Mouse (Mus musculus) ovary, postnatal 10 days (tissue): ENCODE data around the gene Extl1.

ENCODE experiments used
- DNase-seq: peaks from one replicate; pipeline ENCODE4 v3.0.0; 2022; ENCODE audit warnings: low spot score

The Extl1 gene

DNA sequence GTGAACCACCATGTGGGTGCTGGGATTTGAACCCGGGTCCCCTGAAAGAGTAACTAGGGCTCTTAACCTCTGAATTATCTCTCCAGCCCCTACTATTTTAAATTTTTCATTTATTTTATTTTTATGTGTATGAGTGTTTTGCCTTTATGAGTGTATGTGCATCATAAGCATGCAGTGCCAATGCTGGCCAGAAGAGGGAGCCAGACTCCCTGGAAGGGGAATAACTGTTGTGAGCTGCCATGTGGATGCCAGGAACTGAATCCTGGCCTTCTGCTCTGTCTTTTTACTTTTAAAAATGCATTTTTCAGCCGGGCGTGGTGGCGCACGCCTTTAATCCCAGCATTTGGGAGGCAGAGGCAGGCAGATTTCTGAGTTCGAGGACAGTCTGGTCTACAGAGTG lies 70.7 kb downstream of the Extl1 start:
- DNase-seq = no peak

DNA sequence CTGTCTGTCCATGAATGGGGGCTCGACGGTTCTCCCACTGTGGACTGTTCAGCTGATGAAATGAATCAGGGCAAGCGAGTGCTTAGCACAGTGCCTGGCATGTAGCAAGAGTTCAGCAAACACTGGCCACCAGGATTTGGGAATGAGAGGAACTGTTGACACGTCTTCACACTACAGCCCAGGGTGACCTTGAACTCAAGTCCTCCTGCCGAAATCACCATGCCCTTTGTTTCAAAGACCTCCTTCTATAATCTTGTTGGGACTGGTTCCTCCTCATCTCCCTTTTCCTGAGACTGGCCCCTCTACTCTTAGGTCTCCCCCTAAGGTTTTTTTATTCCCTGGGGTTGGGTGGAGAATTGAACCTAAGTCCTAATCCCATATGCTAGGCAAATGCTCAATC lies 71.3 kb downstream of the Extl1 start:
- no peak for DNase-seq

DNA sequence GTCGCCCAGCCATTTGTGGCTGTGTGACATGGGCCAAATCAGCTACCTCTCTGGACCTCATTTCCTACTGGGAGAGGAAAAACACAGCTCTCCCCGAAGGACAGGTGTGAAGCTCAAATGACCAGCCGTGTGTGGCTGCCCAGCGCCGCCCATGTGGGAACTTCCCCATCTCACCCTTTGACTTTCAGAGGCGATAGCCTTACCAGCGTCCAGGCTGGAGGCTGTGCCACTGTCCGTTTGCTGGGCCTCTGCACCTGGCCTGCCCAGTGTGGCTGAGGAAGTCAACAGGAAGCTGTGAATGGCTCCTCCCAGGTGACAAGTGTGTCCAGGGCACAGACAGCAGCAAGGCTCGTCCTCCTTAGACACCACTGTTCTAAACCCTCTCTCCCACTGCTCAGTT lies 71.9 kb downstream of the Extl1 start:
- no peak for DNase-seq

DNA sequence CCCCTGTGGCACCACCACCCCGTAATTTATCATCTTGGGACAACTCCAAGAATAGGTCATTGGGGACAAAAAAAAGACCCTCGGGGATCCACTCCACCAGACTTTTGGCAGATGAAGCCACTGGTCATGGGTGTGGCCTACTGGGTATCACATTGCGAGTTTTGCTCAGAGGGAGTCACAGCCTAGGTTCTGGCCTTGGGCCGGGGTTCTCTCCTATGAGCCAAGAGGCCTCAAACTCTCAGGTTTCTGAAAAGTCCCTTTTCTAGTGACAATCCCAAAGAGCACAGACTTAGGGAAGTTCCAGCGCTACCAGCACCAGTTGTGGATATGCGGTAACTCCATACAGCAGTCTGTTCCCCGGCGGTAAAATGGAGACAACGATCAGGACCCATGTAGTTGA lies 73.0 kb downstream of the Extl1 start:
- no peak for DNase-seq

DNA sequence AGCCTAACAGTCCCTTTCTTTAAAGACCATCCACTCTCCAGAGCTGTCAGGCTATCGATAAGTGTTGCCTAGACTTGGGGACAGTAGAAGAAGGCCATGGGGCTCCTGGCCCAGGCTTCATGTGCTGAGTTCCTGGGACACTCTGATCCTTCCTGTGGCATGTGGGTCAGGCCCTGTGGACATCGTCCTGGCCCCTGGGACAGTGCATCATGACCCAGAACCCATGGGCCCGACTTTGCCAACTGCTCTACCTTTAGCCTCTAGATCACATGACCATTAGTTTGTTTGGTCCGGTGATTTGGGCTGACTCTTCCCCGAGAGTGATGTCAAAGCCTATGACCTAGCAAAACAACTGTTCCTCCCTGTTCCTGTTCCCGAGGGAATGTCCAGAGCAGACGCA lies 73.5 kb downstream of the Extl1 start:
- DNase-seq = no peak

DNA sequence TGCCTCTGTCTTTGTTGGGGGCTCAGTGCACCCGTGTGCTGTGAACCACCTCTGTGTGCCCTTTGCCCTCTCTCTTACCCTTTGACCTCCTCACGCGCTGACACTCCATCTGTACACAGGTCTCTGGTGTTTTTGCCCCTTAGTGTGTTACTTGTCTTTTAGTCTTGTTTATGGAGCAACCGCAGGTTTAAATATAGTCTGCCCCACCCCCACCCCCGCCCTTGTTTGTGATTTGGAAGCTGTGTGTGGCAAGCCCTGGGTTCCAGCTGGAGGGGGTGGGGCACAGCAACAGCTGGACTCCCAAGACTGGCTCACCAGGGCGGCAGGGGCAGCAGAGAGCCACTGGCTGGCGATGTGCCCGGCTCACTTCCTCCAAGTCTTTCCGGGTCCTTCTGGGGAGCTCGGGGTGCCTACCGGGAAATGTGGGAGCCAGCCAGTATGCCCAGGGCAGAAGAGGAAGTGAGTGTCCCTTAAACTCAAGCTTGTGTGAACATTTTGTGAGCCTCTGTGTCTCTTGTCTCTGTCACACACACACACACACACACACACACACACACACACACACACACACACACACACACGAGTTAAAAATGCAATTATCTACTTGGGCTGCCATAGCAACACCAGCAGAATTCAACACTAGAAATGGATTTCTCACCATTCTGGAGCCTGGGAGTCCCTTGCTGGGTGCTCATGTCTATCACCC lies 76.1 kb downstream of the Extl1 start:
- peak; percentile 15 for DNase-seq

DNA sequence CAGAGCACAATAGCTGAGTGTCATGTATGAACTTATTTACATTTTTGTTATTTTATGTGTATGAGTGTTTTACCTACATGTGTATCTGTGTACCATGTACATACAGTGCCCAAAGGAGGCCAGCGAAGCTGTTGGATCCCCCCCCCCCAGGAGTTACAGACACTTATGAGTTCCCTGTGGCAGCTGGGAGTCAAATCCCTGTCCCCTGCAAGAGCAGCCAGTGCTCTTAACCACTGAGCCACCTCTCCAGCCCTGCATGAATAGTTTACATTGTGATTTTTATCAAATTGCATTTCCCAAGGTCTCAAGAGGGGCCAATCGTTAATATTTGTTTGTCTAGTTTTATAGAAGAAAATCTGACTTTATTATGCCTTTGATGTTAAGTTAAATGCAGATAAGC lies 76.7 kb downstream of the Extl1 start:
- DNase-seq = no peak
